Mouse (Mus musculus): ENCODE results near the gene Nol3.
"Not testable (repeated sequence)": the region's sequence is repeated elsewhere in the genome, so short reads cannot be mapped to it uniquely, and the experiment has no call there.

Nol3 gene

DNA sequence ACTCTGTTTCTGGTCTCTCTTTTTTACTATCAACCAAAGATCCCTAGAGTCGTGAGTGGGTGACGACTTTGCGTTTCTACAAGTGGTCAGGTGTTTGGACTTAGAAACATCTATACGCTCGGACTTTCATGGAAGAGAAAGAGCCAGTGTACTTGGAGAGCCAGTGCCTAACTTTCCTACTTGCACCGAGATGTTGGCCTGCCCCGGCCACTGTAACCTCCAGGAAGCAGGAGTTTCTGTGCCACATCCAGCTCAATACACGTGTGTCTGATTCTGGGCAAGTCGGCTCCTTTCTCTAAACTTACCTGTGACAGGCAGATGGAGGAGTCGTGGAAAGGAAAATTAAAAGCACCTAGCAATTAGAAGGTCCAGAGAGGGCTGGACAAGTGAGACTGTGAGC is at the start of gene Nol3:
Gene Nol3, plus strand, starts transcription at position 301 of the 400 bp plus-strand sequence.
- no peak for DNase-seq (ENCODE audit: low read depth, low spot score)

DNA sequence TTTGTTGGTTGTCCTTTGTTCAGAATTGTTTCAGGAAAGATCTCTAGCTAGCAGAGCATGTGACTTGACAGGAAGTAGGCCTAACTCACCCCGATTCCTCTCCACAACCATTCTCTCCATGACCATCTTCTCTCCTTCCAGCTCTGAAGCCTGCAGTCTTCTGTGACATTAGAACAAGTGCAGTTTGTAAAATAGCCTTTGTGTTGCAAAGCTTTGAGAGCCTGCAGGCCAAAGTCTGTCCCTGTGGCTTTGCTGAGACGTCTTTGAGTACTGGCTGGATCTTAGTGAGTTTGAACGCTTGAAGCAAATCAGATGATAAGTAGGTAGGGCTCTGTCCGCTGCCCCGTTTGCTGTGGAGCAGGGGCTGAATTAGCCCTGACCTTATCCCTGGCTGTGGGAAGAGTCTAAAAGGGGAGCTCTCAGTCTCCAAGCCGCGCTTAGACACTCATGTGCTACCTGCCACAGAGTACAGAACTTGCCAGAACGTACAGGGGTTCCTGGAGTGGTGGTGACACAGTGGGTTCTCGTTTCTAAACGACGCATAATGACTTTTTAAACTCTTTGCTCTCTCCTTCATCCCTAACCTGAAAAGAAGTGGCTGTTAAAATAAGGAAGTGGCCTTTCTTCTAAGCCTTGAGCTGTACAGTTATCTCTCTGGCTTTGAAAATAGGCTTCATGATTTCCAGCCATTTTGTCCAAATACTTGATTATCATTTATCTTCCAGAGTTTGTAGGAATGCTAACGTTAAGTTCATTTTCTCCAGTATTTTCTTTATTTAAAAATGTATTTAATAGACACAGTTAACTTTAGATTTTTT is 44.2 kb upstream of the Nol3 start:
- no peak for DNase-seq (ENCODE audit: low read depth, low spot score)

DNA sequence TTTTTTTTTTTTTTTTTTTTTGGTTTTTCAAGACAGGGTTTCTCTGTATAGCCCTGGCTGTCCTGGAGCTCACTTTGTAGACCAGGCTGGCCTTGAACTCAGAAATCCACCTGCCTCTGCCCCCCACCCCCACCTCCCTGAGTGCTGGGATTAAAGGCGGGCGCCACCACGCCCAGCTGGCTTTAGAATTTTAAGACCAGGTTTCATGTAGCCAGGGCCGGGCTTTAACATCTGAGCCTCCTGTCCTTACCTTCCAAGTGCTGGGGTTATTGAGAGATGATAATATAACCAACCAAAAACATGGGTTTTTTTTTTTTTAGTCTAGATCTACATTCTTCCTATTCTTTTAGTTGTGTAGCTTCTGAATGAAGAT is 43.6 kb upstream of the Nol3 start:
- not testable (repeated sequence) for DNase-seq (ENCODE audit: low read depth, low spot score)

DNA sequence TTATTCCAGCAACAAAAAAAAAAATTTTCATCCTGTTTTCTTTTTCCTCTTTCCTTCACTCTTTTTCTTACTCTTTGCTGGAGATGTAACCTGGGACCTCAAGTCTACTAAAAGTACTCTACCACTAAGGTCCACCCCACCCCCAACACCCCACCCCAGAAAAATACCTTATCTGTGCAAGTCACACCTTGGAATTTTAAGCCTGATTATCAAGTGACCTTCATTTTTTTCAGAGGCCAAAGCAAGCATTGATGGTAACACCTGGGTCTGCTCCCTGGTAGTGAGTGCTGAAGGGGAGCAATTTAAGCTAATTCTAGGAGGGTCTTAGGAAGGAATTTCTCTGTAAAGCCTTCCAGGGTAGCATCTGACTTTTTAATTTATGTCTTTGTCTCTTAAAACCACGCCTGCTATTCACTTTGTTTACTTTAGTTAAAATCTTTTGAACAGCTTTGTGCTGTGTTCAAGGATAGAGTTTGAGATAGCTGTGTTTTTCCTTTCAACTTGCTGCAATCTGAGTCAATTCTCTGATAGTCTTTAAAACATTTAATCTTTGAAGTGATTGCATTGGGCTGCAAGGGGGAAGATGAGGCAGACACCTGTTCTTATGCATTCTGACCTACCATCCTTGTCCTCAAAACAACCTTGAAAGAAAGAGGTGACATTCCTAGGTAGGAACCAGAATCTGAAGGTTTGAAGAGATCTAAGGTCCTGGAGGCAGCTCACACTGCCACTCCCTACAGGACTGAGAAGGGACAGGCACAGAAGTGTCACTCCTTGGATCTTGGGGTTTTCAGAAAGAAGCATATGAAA is 42.6 kb upstream of the Nol3 start:
- DNase-seq (ENCODE audit: low read depth, low spot score): no peak

DNA sequence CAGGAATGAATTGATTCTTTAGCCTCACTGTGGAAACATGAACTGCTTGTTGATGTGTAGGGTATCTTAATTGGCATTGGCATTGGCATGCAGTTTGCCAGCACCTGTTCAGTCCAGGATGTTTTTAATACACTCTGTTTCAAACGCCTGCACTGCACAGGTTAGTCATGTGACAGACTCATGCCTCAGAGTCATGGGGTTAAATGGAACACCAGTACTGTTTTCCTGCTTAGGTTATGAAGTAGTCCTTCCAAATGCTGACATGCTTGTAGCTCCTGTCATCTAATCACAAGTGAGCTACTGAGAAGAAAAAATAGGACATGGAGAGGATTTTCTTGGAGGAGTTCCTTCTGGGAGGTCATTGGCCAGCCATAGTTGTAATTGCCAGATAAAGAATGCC is 40.7 kb upstream of the Nol3 start:
- peak; percentile 31 for DNase-seq (ENCODE audit: low read depth, low spot score)

DNA sequence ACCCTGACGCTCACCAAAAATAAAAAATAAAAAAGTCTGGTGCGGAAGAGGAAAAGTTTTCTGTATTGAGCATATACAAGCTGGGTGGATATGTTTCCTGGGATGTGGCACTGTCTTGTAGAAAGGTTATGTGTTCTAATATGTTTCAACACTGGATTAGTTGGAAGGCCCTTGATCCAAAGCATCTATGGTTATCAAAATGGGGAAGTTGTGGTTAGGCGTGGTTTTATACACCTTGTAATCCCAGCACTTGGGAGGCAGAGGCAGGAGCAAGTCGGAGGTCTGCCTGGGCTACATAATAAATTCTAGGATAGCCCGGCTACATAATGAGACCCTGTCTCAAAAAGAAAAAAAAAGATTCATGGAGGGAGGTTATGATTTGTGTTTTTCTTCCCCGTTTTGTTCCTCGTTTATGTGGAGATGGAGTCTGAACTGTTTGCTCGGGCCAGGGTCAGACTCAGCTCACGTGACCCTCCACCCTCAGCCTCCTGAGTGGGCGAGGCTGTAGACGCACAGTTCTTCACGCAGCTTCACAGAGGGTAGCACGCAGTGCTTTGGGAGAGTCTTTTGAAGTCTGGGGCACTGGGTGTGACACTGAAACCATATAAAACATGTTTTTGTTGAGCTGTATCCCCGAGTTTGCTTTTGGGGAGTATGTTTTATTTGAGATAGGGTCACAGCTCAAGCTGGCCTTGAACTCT is 38.3 kb upstream of the Nol3 start:
- DNase-seq (ENCODE audit: low read depth, low spot score): no peak

DNA sequence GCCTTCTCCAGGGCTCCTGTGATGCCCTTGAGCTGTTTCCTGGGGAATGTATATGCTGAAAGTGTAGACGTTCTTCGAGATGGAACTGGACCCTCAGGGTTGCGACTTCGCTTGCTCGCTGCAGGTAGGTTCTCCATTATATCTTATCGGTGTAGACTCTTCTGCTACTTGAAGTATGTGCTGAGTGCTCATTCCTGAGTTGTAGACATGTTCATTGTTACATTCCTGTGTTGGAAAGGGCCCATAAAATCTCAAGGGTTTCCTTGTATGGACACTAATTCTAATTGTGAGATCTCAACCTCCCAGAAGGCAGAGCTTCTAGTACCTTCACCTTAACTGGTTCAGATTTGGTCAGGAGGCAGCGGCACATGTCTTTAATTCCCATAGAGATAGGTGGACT is 34.9 kb upstream of the Nol3 start:
- DNase-seq (ENCODE audit: low read depth, low spot score): no peak

DNA sequence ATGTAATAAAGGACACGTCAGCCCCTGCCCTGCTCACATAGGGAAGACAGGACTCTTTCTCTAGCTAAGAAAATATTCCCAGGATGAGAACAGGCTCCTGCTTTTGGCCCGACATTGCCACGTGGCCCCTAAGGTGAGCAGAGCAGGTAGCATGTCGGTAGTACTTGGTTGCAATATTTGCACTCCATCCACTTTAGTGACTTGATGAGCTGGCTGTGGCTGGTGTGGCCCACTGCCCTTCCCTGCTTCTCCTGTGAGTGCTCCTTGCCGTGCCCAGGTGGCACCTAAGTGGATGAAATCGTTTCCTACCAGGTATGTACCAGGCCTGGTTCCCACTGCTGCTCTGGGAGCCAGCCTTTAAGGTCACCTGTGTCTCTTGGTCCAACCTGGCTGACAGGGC is 24.0 kb upstream of the Nol3 start:
- DNase-seq (ENCODE audit: low read depth, low spot score): no peak

DNA sequence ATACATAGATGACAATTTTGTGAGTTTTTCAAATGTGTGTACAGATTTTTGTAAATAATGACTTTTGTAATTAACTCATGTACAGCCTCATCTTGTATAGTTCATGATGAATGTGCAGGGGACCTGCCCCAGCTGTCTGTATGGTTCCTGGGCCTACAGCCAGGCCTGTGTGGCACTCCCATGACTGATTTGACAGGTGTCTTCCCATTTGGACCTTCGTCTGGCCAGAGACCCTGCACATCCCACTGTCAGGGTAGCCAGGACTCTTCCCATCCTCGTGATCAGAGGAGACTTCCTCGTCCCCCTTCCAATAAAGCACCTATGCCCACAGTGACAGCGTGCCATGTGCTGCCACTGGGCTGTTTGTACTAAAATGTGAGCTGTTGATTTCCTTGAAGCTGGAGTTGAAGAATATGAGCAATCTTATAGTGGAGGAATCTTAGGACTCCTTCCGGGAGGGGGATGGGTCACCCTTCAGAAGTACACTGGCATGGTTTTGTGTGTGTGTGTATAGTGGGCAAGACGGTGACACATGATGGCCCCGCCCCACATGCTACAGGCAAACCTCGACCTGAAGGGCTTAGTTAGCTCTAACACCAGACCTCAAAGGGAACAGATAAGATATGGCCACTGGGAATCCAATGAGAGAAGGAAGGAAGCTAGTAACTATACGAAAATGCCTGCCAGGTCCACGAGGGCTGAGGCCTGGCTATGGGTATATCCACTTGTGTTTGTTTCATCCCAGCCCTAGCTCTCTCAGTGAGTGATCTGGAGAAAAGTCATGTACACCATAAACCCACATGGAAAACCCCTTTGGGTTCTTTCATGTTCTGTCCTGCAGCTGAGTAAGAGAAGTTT is 23.0 kb upstream of the Nol3 start:
- DNase-seq (ENCODE audit: low read depth, low spot score): no peak

DNA sequence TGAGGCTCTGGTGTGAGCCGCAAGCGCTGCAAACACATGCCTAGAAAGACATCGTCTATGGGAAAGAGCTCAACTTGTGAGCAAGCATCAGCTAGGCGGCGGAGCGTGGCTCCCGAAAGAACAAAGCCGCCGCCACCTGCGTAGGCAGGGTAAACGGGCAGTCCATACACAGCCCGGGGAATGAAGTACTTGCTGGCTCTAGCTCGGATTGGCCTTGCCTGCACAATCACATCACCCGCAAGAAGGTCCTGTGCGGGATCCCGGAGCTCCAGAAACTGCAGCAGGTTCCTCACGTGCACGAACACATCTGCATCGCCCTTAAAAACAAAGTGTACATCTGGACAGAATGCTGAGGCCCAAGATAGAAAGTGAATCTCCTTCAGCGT is 22.2 kb upstream of the Nol3 start:
- no peak for DNase-seq (ENCODE audit: low read depth, low spot score)

DNA sequence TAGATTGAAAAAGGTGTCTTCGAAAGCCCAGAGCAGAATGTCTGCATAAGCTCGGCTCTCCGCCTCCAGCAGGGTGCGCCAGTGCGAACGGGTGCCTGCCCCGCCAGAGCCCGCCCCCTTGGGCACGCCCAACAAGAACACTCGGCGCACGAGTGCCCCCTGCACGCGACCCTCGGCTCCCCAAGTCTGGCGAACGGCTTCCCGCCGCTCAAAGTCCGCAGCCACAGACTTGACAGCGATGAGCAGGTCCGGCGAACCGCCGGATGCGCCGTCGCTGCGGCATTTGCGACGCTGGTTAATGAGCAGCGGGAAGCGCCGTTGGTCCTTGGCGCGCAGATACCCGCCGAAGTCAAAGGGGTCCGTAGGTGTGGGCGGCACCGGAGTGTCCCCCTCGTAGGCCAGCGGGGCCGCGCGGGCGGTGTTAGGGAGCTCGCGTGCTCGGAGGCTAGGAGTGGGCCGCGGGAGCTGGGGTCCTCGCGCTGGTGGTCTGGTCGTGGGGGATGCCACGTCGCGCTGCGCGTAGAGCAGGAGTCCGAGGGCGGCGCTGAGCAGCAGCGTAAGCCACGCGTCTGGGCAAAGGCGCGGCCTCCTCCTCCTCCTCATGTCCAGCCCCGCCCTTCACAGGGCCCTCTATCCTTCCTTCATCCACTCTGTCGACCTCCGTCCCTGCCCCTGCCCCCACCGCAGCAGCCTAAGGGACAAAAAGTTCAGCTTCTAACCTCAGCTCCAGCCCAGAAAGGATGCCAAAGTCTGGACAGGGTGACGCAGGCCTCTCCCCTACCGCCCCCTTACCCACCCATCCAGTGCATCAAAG is 21.6 kb upstream of the Nol3 start:
- DNase-seq (ENCODE audit: low read depth, low spot score): peak; percentile 71

DNA sequence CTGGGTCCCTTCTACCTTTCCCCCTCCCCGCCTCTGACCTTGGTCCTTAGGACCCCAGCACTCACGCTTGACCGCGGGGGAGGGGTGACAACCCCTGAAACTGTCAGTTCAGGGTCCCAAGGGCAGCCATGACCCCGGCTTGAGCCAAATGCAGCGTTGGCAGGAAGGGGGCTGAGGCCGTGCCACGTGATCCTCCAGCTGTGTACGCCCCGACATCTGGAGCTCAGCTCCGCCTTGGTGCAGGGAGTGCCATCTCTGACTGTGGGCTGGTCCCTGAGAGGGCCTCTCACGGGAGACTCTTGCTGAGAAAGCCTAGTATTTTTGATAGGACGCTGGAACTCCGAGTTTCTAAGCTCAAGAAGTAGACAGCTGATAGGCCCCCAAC is 21.0 kb upstream of the Nol3 start, which contains the start of gene B3gnt9:
Gene B3gnt9, minus strand, starts transcription at position 188 of the 385 bp plus-strand sequence.
- DNase-seq (ENCODE audit: low read depth, low spot score): peak; percentile 81

DNA sequence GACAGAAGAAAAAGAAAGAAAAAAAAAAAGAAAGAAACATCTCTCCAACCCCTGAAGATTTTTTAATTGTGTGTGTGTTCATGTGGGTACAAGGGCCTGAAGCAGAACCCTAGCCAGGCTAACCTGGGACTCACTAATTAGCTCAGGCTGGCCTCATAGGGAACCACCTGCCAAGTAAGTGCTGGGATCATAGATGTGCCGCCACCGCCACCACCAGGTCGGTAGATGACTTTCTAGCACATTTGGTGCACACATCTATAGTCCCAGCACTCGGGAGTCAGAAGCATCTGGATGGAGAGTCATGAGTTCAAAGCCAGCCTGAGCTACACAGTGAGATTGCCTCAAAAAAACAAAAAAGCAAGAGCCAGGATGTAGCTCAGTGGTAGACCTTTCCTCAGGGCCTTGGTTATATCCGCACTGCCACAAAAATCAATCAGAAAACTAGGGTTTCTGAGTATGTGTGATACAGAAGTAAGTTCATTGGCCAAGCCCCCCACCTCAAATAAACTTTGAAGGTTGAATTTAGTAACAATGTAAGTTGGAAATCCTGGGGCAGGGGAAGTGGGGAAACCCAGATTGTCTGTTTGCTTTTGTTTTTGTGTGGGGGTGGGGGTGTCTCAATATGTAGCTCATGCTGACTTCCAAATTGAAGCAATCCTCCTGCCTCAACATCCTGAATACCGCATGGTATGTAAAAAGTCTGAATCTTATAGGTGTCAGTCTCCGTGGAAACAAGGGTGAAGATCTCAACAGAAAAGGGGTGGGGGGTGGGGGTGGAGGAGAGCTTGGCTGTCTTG is 18.4 kb upstream of the Nol3 start:
- no peak for DNase-seq (ENCODE audit: low read depth, low spot score)

DNA sequence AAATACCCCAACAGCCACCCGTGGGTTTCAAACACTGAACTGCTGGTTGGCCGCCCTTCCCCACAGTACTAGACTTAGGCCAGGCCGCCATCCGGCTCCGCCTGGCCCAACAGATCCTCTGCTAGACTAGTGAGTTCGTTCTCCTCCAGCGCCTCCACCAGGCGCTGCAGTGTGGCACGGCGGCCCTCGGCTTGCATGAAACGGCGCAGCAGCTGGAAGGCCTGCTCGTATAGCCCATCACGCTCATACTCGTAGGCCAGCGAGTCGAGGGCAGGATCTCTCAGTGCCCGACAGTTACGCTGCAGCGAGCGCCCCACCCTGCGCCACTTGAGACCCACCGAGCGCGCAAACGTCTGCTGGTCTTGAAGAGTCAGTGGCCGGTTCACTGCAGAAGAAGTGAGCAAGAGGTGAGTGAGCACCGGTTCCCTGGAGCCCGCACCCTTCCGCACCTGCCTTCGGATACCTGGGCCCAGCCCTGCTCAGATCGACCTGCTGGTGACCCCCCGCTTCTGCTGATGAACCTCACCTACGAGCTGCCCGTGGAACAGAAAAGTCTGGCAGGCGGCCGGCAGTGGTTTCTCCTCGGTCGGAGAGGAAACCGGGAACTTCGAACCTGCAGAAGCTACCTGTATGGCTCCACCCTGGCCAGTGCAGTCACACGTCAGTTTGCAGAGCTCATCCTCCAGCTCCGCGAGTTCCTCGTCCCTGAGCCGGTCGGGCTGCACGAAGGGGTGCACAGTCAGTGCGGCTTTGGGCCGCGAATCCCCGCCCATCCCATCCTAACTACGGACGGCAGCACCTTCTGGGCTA is 16.8 kb upstream of the Nol3 start:
- DNase-seq (ENCODE audit: low read depth, low spot score): no peak

DNA sequence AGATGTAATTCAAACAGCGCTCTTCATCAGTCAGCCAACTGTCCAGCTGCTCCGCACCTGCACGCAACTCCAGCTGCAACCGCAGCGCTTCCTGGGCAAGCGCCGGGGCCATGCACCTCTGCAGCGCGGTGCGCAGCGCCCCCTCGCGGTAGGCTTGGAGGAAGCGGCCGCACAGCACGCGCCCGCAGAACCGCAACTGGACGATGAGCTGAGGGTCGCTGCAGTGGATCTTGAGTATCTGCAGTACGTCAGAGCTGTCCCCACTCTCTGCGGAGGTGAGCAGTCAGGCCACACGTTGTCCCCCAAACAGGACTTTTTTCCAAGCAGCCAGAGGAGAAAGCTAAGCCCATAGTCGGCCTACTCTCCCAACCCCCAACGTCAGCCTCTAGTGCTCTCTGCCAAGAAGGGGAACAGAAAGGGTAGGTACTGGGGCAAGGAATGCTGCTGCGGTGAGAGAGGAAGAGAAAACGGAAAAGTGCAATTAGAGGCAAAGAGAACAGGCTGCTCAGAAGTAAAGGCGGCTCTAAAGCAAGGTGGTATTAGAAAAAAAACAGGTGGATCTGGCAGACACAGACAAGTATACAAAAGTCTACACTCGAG is 16.1 kb upstream of the Nol3 start:
- no peak for DNase-seq (ENCODE audit: low read depth, low spot score)

DNA sequence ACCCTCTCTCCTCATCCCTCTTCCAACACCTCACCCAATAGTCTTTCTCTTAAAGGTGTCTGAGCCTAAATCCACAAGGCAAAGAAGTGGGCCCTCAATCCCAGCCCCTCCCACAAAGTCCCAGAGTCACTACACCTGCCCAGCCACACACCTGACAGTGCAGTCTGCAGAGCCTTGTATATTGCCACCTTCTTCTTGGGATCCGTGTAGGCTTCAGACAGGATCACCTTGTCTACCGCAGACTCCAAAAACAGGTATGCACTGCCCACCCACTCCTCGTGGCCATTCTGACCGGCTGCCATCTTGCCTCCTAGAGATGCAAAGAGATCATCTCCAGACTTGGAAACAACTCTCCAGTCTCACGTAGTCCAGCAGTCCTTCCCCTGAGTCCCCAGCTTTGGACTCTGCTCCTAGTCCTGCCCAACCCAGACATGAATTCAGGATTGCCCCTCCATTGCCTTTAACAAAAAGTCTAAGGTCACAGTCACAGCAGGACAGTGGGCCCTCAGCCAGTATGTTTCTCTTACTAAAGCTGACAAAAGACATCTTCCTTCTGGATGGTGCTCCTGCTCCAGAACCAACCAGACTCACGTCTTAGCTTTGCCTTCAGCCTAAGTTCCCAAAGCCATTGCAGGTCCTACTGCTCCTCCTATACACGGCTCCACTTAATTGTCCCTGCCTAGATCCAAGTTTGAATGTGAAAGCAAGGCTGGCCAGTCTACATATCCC is 15.4 kb upstream of the Nol3 start:
- DNase-seq (ENCODE audit: low read depth, low spot score): no peak

DNA sequence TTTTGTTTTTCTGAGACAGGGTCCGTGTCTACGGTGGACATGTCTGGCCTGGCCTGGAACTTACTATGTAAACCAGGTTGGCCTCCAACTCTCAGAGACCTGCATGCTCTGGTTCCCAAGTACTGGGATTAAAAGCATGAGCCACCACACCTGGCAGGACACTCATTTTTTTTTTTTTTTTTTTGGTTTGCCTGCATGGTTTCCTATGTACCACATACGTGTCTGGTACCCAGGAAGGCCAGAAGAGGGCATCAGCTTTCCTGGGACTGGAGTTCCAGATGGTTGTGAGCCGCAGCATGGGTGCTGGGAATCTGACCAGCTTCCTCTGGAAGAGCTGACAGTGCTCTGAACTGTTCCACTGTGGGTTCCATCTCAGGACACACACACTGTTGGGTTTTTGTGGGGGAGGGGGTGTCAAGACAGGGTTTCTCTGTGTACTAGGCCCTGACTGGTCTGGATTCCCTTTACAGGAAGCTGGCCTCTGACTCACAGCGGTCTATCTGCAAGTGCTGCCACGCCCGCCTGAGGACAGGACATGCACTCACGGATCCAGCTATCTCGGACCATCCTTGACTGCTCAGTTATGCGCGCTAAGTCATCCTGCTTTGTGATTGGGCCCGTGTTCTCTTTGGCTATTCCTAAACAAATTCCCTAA is 14.5 kb upstream of the Nol3 start:
- no peak for DNase-seq (ENCODE audit: low read depth, low spot score)

Measured in skeletal muscle tissue, adult 2 months (tissue).